Mouse (Mus musculus): ENCODE measurements around the gene Armcx5.
A peak's percentile ranks its signal among the peaks of the same experiment; 100 is the strongest.
"Not testable (repeated sequence)": the region's sequence is repeated elsewhere in the genome, so short reads cannot be mapped to it uniquely, and the experiment has no call there.

The Armcx5 gene

DNA sequence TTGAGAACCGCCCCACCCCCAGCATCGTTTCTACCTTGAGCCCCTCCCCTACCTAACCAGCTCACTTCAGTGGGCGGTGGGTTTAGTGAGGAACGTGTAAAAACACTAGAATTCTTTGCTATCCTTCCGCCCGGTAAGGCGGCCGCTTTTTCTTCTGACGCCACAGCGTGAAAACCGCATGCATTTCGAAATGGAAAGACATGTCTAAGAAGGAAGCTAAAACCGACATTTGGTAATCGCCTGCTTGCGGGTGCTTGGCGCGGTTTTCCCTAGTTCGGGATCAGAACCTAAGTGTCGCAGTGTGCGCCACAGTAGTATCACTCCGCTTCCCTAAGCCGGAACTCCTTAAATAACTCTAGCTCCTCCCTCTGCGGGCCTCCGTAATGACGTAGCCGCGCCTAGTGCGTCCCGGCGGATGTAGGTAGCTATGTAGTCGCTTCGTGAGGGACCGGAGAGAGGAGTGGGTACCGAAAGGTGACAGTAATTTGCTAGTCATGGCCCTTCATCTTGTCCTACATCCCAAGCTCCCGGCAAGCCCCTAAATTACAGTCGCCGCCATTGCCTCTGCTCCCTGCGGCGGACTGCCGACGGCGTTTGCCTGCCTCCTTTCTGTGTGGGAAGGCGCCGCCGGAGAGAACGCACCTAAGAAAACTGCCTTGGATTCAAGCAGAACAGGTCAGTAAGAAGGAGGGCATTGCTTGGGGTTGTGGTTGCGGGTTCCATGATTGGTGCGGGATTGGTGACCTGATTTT is at the start of gene Armcx5, which contains the start of gene Gprasp1:
TSS of gene Armcx5 (plus strand) at position 430 of the 752 bp plus-strand sequence.
TSS of gene Gprasp1 (plus strand) at position 430 of the 752 bp plus-strand sequence.
- peak; percentile 81 for DNase-seq (ENCODE audit: low spot score)

GRCm38 (mm10) chrX:135693633-135694032 is 48.9 kb upstream of the Armcx5 start, which contains the start of gene Tcp11x2:
Gene Tcp11x2 (minus strand): TSS chrX:135693790.
- DNase-seq (ENCODE audit: low spot score), result no peak

DNA sequence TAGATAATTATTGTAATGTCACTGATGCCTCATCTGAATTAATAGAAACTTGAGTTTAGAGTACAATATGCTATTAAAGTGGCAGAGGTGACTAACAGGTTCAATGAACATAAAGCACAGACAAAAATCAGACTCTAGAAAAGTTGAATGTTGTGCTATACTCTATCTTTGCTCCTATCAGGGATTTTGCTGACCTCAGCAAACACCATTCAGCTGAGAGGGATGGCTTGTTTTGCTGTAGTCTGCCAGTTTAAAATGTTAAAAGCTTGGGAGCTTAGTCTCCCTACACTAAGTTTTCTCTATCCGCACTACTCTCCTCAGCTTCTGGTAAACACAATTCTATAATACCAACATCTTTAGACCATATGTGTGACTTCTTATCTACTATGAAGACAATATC is 39.4 kb upstream of the Armcx5 start:
- DNase-seq (ENCODE audit: low spot score), result no peak

DNA sequence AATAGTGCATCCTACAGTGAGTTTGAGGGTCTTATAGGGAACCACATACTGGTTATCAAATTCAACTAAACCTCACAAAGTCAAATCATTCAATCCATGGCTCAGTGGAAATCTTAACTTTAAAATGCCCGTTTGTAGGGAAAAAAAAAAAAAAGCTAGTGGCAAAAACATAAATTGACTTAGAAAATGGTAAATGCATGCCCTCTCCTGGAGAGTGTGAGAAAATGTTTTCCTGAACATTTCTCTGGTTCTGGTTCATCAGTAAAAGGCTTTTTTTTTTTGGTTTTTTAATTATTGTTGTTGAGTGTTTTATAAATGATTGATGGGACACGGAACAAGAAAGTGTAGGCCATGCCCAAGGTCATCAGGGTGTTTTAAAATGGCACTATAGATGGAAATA is 38.2 kb upstream of the Armcx5 start:
- no peak for DNase-seq (ENCODE audit: low spot score)

DNA sequence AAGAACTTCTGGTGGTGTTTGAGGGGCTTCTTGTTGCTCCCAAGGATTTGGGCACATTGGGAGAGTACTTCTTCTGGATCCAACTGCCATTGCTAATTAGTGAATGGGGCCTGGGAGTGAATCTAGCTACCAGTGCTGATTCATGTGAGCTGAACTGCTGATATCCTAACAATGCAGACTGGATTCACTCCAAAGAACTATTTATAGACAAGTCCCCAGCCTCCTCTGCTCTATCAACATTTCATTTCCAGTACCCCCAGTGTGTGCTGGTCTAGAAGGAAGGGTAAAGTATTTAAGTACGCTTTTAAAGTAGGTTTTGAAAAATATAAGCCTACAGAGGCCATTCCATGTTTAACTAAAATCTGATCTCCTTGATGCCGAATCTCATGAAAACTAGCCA is 29.7 kb upstream of the Armcx5 start:
- no peak for DNase-seq (ENCODE audit: low spot score)

GRCm38 (mm10) chrX:135725161-135725560 is 17.4 kb upstream of the Armcx5 start, which contains the start of gene Tmsb15a:
Gene Tmsb15a (minus strand): TSS chrX:135725261.
- DNase-seq (ENCODE audit: low spot score), result no peak

DNA sequence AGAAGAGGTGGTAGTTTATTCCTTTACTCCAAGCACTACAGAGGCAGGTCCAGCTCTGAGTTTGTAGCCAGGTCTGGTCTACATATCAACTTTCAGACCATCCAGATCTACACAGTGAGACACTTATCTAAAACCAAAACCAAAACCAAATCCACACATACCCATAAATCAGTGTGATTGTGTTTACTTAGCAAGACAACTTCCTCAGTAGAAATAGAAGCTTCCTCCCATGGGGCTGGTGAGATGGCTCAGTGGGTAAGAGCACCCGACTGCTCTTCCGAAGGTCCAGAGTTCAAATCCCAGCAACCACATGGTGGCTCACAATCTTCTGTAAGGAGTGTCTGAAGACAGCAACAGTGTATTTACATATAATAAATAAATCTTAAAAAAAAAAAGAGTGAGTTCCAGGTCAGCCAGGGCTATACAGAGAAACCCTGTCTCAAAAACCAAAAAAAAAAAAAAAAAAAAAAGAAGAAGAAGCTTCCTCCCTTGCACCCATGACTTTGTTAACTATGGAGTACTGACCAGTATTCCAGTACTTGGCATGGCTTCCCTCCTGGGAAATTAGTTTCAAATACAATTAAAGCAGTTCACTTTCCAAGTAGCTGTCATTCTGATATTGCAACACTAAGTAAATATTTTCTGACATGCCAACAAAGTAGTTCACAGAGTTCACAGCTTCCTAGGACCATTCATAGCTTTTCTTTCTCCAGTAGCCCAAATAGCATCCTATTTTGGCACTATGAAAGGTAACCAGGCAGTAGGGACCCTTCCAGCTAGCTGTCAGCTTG is 3.6 kb upstream of the Armcx5 start:
- no peak for DNase-seq (ENCODE audit: low spot score)

GRCm38 (mm10) chrX:135743056-135743355 is 473 bp downstream of the Armcx5 start:
- no peak for DNase-seq (ENCODE audit: low spot score)

- not testable (repeated sequence) for DNase-seq (ENCODE audit: low spot score)
Measured at GRCm38 (mm10) chrX:135745376-135745775, 2.8 kb downstream of the Armcx5 start.

DNA sequence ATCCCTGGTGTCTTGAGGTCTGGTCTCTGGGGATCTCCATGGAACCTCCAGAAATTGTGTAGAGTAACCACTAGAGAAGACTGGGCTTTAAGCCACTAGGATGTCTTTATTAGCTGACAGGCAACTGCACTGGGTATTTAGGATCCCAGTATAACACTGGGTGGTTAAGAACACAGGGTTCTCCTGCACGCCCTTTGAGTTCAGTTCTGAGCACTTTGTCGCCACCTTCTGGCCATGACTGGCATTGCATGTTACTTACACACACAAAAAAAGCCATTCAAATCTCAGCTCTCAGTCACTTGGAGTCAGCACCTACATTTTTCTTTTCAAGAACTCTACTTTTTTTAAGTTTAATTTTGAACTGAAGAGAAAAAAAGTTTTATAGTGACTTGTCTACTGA is 10.3 kb downstream of the Armcx5 start:
- DNase-seq (ENCODE audit: low spot score), result peak; percentile 79

DNA sequence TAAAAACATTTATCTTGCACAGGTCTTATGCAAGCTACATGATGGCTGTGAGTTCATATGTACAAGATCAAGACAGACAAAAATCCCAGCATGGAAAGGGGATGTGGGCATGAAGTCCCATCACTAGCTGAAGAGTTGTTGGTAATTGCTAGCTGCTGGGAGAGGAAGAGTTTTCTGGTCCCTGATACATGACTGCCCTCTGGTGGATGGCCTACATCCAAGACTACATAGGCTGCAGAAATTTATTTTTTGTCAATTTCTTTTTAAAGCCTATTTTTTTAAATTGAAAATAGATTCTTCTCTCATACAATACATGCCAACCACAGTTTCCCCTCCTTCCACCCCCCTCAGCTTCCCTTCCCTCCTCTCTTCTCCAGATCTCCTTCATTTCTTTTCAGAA is 19.2 kb downstream of the Armcx5 start:
- DNase-seq (ENCODE audit: low spot score), result peak; percentile 57

GRCm38 (mm10) chrX:135768043-135768548 is 25.6 kb downstream of the Armcx5 start:
- no peak for DNase-seq (ENCODE audit: low spot score)

DNA sequence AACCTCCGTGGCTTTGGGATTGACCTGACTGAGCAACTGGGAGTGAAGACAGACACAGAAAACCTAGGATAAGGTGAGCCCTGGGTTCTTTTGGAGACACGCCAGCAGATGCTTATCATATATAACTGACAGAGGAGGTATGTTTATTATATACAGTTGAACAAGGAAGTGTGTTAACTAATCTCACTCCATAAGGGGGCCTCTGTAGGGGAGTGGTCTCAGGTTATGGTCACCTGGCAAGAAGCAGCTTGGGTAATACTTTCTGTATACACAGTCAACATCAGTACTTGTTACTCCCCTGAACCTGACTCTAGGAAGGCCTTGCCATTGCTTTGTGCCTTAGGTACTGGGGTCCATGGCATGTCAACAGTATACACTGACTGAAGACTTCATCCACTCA is 26.0 kb downstream of the Armcx5 start:
- no peak for DNase-seq (ENCODE audit: low spot score)

GRCm38 (mm10) chrX:135791536-135791935 is 49.0 kb downstream of the Armcx5 start:
- DNase-seq (ENCODE audit: low spot score), result no peak

- DNase-seq (ENCODE audit: low spot score), result no peak
Measured at GRCm38 (mm10) chrX:135792326-135792725, 49.8 kb downstream of the Armcx5 start.

- DNase-seq (ENCODE audit: low spot score), result peak; percentile 70
Measured at GRCm38 (mm10) chrX:135795591-135796304, 53.2 kb downstream of the Armcx5 start.

DNA sequence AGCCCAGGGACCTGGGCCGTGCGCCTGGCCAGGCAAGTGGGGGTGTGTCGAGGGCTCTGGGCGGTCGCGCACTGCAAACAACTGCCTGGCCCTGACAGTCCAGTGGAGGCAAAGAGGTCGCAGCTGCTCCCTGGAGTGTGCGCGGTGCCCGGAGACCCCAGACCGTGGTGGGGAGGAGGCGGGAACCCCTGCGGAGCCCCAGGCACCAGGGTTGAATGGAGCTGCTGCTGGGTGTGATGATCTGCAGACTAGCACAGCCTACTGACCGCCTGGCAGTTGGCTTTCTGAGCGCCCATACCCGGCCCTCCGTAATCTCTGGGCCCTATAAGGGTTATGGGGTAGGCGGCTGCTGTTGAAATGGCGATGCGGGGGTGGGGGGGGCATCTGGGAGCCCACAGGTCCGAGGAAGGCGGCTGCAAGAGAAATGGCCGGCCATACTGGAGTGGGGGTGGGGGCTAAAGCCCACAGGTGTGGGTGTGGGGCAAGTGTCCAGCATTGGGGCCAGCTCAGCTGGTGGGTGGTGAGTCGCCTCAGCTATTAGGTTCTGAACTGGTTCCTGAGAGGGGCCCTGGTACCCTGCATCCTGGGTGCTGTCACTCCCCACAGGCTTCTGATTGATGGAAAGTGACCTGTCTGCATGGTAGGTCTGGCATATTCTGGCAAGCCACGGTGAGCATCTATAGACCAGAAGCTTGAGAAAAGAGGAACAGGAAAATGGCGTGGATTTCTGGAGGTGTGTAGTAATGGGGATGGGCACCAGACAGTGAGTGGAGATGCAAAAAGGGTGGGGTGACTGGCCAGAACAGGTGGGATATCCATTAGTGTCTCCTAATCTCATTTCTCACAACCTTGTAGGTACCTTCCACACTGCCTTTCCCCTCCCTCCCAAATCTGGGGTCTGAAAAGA is 54.0 kb downstream of the Armcx5 start:
- peak; percentile 41 for DNase-seq (ENCODE audit: low spot score)

Data from testis, postnatal 10 days (tissue).